Mouse (Mus musculus) CD4-positive, CD25-positive, alpha-beta regulatory T cell, adult 4 months (primary cell): ENCODE data around the gene Olfr548-ps1. TPM values are rescaled to one million over a fixed set of nuclear protein-coding genes. Genes with fewer than 3 reads are reported as not detected.

Experiments
- ATAC-seq: one replicate; pipeline ENCODE4 v1.8.0; 2017
- polyA plus RNA-seq, 2 experiments: library from polyadenylated mRNA; unstranded; fragments of 100-300 nt; shearing (Covaris generic); gene quantifications; one replicate each; pipeline ENCODE4 v1.2.1; 2017

Olfr548-ps1 gene
- polyA plus RNA-seq, 2 experiments from 2014 or later = not detected

DNA sequence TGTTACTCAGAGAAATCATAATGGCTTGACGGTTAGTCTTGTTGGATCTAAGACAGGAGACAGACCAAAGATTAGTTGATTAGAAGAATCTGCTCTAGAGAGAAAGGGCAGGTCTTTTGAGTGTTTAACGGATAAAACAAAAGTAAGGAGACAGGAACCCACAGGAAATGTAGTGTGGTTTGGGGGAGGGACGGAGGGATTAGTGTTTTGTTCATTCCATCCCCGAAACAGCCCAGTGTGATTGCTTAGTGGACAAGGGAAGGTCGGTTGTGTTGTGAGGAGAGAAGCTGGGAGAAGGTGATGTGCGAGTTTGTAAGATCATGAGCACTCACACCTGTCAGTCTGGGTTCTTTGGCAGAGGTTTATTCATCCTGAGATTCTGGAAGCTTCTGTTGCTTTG lies 35.3 kb downstream of the Olfr548-ps1 start:
- no peak for ATAC-seq

DNA sequence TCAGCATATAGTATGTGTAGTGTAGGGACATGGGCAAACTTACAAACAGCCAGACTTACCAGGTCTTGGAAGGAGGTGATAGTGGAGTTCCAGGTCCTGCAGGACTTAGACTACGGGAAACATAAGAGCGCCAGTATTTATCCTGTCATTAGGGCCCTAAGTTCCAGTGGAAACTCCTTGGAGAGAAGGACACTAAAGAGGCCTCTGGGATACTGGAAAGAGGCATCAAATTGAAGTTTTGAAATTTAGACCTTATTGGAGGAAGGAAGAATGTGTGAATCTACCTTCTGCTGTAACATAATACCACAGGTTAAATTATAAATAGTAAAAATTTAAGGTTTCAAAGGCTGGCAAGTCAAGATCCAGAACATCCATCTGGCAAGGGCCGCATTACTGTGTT lies 51.1 kb downstream of the Olfr548-ps1 start, which contains the start of gene Olfr551:
Olfr551 (minus strand) TSS at position 101 of the 400 bp plus-strand sequence.
- no peak for ATAC-seq

Other genes with a start within 250 kb of the Olfr548-ps1 start
- gene Rrm1, start 99.2 kb upstream of the Olfr548-ps1 start, polyA plus RNA-seq = 10 to 100 TPM; 48.5 to 59.7 TPM
- gene Olfr543, start 59.2 kb upstream of the Olfr548-ps1 start, polyA plus RNA-seq = under 1 TPM in 1 of 2 experiments, not detected in 1; 0.58 TPM
- not detected for gene Olfr544, start 52.6 kb upstream of the Olfr548-ps1 start, polyA plus RNA-seq
- gene Olfr545, start 41.3 kb upstream of the Olfr548-ps1 start, polyA plus RNA-seq = not detected
- gene Olfr547, start 6.1 kb upstream of the Olfr548-ps1 start, polyA plus RNA-seq = not detected
- not detected for gene Olfr549, start 9.0 kb downstream of the Olfr548-ps1 start, polyA plus RNA-seq
- 10 to 100 TPM in 1 of 2 experiments, 1 to 10 TPM in 1; 8.5 to 11.4 TPM for gene Trim21, start 24.6 kb downstream of the Olfr548-ps1 start, polyA plus RNA-seq
- gene Olfr550, start 30.5 kb downstream of the Olfr548-ps1 start, polyA plus RNA-seq = not detected
- gene Olfr551, start 51.0 kb downstream of the Olfr548-ps1 start, polyA plus RNA-seq = not detected
- gene Olfr552, start 56.9 kb downstream of the Olfr548-ps1 start, polyA plus RNA-seq = under 1 TPM in 1 of 2 experiments, not detected in 1; 0.09 TPM
- gene Olfr553, start 77.3 kb downstream of the Olfr548-ps1 start, polyA plus RNA-seq = not detected
- gene Olfr554, start 97.5 kb downstream of the Olfr548-ps1 start, polyA plus RNA-seq = not detected
- not detected for gene Olfr555, start 117.9 kb downstream of the Olfr548-ps1 start, polyA plus RNA-seq
- gene Olfr556, start 124.0 kb downstream of the Olfr548-ps1 start, polyA plus RNA-seq = not detected
- 10 to 100 TPM; 15.7 to 20.6 TPM for gene Trim68, start 146.4 kb downstream of the Olfr548-ps1 start, polyA plus RNA-seq
- gene Olfr557, start 155.0 kb downstream of the Olfr548-ps1 start, polyA plus RNA-seq = not detected
- not detected for gene Olfr558, start 161.3 kb downstream of the Olfr548-ps1 start, polyA plus RNA-seq
- not detected for gene Olfr33, start 178.2 kb downstream of the Olfr548-ps1 start, polyA plus RNA-seq
- not detected for gene Olfr559, start 186.6 kb downstream of the Olfr548-ps1 start, polyA plus RNA-seq
- not detected for gene Olfr560, start 218.5 kb downstream of the Olfr548-ps1 start, polyA plus RNA-seq
- not detected for gene Olfr78, start 218.6 kb downstream of the Olfr548-ps1 start, polyA plus RNA-seq
- gene Olfr561, start 230.3 kb downstream of the Olfr548-ps1 start, polyA plus RNA-seq = not detected